Mouse (Mus musculus) skeletal muscle tissue, adult 2 months (tissue): ENCODE data around the gene Zfp704.
A peak's percentile ranks its signal among the peaks of the same experiment; 100 is the strongest.

Experiments
- DNase-seq: peaks from one replicate; pipeline ENCODE4 v3.0.0-alpha.2; 2012; ENCODE audit warnings: low read depth, low spot score

Zfp704 gene

GRCm38 (mm10) chr3:9518936-9519335 is 90.9 kb downstream of the Zfp704 start:
- no peak for DNase-seq

- DNase-seq: no peak
These were observed 93.6 kb downstream of the Zfp704 start for GRCm38 (mm10) chr3:9516119-9516855.

- DNase-seq: no peak
These were observed 94.4 kb downstream of the Zfp704 start for GRCm38 (mm10) chr3:9515527-9515926.

- DNase-seq: peak; percentile 48
These were observed 96.2 kb downstream of the Zfp704 start for GRCm38 (mm10) chr3:9513703-9514110.

GRCm38 (mm10) chr3:9512199-9512598 is 97.7 kb downstream of the Zfp704 start:
- no peak for DNase-seq

GRCm38 (mm10) chr3:9505692-9506211 is 104.1 kb downstream of the Zfp704 start:
- DNase-seq: no peak

- DNase-seq: no peak
These were observed 105.5 kb downstream of the Zfp704 start for GRCm38 (mm10) chr3:9504371-9504770.

- DNase-seq: peak; percentile 91
These were observed 109.2 kb downstream of the Zfp704 start for GRCm38 (mm10) chr3:9500725-9501124.

- DNase-seq: no peak
These were observed 109.8 kb downstream of the Zfp704 start for GRCm38 (mm10) chr3:9499994-9500553.

- DNase-seq: no peak
These were observed 110.4 kb downstream of the Zfp704 start for GRCm38 (mm10) chr3:9499489-9499888.

- no peak for DNase-seq
These were observed 112.6 kb downstream of the Zfp704 start for GRCm38 (mm10) chr3:9497260-9497659.

GRCm38 (mm10) chr3:9491766-9492283 is 118.1 kb downstream of the Zfp704 start:
- DNase-seq: no peak

GRCm38 (mm10) chr3:9487644-9488043 is 122.2 kb downstream of the Zfp704 start:
- DNase-seq: no peak

GRCm38 (mm10) chr3:9485506-9485905 is 124.4 kb downstream of the Zfp704 start:
- DNase-seq: no peak

GRCm38 (mm10) chr3:9481956-9482355 is 127.9 kb downstream of the Zfp704 start:
- DNase-seq: no peak

- no peak for DNase-seq
These were observed 128.5 kb downstream of the Zfp704 start for GRCm38 (mm10) chr3:9481358-9481757.

- no peak for DNase-seq
These were observed 128.9 kb downstream of the Zfp704 start for GRCm38 (mm10) chr3:9480936-9481335.

GRCm38 (mm10) chr3:9477386-9477785 is 132.5 kb downstream of the Zfp704 start:
- DNase-seq: no peak

GRCm38 (mm10) chr3:9476336-9476735 is 133.5 kb downstream of the Zfp704 start:
- DNase-seq: no peak

GRCm38 (mm10) chr3:9475501-9475900 is 134.4 kb downstream of the Zfp704 start:
- no peak for DNase-seq

GRCm38 (mm10) chr3:9474331-9474730 is 135.6 kb downstream of the Zfp704 start:
- no peak for DNase-seq

GRCm38 (mm10) chr3:9466287-9466686 is 143.6 kb downstream of the Zfp704 start:
- DNase-seq: peak; percentile 24

GRCm38 (mm10) chr3:9465731-9466130 is 144.2 kb downstream of the Zfp704 start:
- DNase-seq: no peak
